Mouse (Mus musculus): ENCODE data around the gene Stab2. TPM values are rescaled to one million over a fixed set of nuclear protein-coding genes. Genes with fewer than 3 reads are reported as not detected.

Gene Stab2
- polyA plus RNA-seq, 1 experiment = 20.3 TPM

GRCm38 (mm10) chr10:86826929-86827328 is 180.9 kb downstream of the Stab2 start:
- Histone ChIP-seq H3K4me1 (ENCODE audit: control insufficient read depth, insufficient read depth, low read length) (peaks cover 14% of the 10 kb centered on the region; the same call in 1 of the 2 replicates), H3K4me3 (ENCODE audit: insufficient read depth, low read depth, low read length) (no peak overlapping the region), H3K36me3 (ENCODE audit: control insufficient read depth, insufficient read depth, low read length) (no peaks in the 10 kb centered on the region), H3K27me3 (replicated peaks; ENCODE audit: control insufficient read depth, insufficient read depth, low read length) (no peaks in the 10 kb centered on the region), H3K27ac (ENCODE audit: insufficient read depth, low read depth, low read length) (no peak overlapping the region)
- TF ChIP-seq POLR2A (IDR thresholded peaks at IDR 0.05; ENCODE audit: low read depth, low read length) (no peak), CTCF (conservative IDR thresholded peaks at IDR 0.05; ENCODE audit: insufficient read depth, insufficient read length, low read depth, low read length) (no peak)
- WGBS = 89% methylated on average over 3 of the region's 3 CpGs
- no peak for DNase-seq

- 63% methylated on average over 10 of the region's 10 CpGs for WGBS
- H3K4me1 ChIP-seq (ENCODE audit: control insufficient read depth, insufficient read depth, low read length) = peaks cover 14% of the 10 kb centered on the region; the same call in 1 of the 2 replicates
- H3K27me3 ChIP-seq (replicated peaks; ENCODE audit: control insufficient read depth, insufficient read depth, low read length) = no peaks in the 10 kb centered on the region
- no peaks in the 10 kb centered on the region for H3K36me3 ChIP-seq (ENCODE audit: control insufficient read depth, insufficient read depth, low read length)
- TF ChIP-seq CTCF (conservative IDR thresholded peaks at IDR 0.05; ENCODE audit: insufficient read depth, insufficient read length, low read depth, low read length) (no peak), POLR2A (IDR thresholded peaks at IDR 0.05; ENCODE audit: low read depth, low read length) (no peak)
- no peak overlapping the region for H3K27ac ChIP-seq (ENCODE audit: insufficient read depth, low read depth, low read length)
- peak; percentile 92 for DNase-seq
- H3K4me3 ChIP-seq (ENCODE audit: insufficient read depth, low read depth, low read length) = no peak overlapping the region
Observed at GRCm38 (mm10) chr10:86825871-86826522, 181.8 kb downstream of the Stab2 start.

GRCm38 (mm10) chr10:86824871-86825270 is 183.0 kb downstream of the Stab2 start:
- no peak; the same call in 1 of the 2 replicates for TF ChIP-seq CTCF (conservative IDR thresholded peaks at IDR 0.05; ENCODE audit: insufficient read depth, insufficient read length, low read depth, low read length)
- no peak for TF ChIP-seq POLR2A (IDR thresholded peaks at IDR 0.05; ENCODE audit: low read depth, low read length)
- Histone ChIP-seq H3K27ac (ENCODE audit: insufficient read depth, low read depth, low read length) (no peak overlapping the region), H3K4me1 (ENCODE audit: control insufficient read depth, insufficient read depth, low read length) (peaks cover 14% of the 10 kb centered on the region; the same call in 1 of the 2 replicates), H3K4me3 (ENCODE audit: insufficient read depth, low read depth, low read length) (no peak overlapping the region), H3K27me3 (replicated peaks; ENCODE audit: control insufficient read depth, insufficient read depth, low read length) (no peaks in the 10 kb centered on the region), H3K36me3 (ENCODE audit: control insufficient read depth, insufficient read depth, low read length) (no peaks in the 10 kb centered on the region)
- WGBS = 39% methylated on average over 14 of the region's 14 CpGs
- DNase-seq = peak; percentile 71

GRCm38 (mm10) chr10:86824093-86824492 is 183.7 kb downstream of the Stab2 start:
- TF ChIP-seq CTCF (conservative IDR thresholded peaks at IDR 0.05; ENCODE audit: insufficient read depth, insufficient read length, low read depth, low read length) = 0 out of 2 replicates have a peak, but pooled peaks have one; percentile 5
- no peak for TF ChIP-seq POLR2A (IDR thresholded peaks at IDR 0.05; ENCODE audit: low read depth, low read length)
- no peaks in the 10 kb centered on the region for H3K36me3 ChIP-seq (ENCODE audit: control insufficient read depth, insufficient read depth, low read length)
- no peak overlapping the region for H3K27ac ChIP-seq (ENCODE audit: insufficient read depth, low read depth, low read length)
- no peak overlapping the region for H3K4me3 ChIP-seq (ENCODE audit: insufficient read depth, low read depth, low read length)
- no peak for DNase-seq
- H3K4me1 ChIP-seq (ENCODE audit: control insufficient read depth, insufficient read depth, low read length) = peaks cover 14% of the 10 kb centered on the region; the same call in 1 of the 2 replicates
- WGBS = 91% methylated on average over 6 of the region's 6 CpGs
- H3K27me3 ChIP-seq (replicated peaks; ENCODE audit: control insufficient read depth, insufficient read depth, low read length) = no peaks in the 10 kb centered on the region

GRCm38 (mm10) chr10:86821014-86821413 is 186.8 kb downstream of the Stab2 start:
- DNase-seq = no peak
- Histone ChIP-seq H3K4me3 (ENCODE audit: insufficient read depth, low read depth, low read length) (no peak overlapping the region), H3K27me3 (replicated peaks; ENCODE audit: control insufficient read depth, insufficient read depth, low read length) (no peaks in the 10 kb centered on the region), H3K4me1 (ENCODE audit: control insufficient read depth, insufficient read depth, low read length) (peaks cover 10% of the 10 kb centered on the region; the same call in 1 of the 2 replicates), H3K36me3 (ENCODE audit: control insufficient read depth, insufficient read depth, low read length) (no peaks in the 10 kb centered on the region), H3K27ac (ENCODE audit: insufficient read depth, low read depth, low read length) (no peak overlapping the region)
- 96% methylated on average over 7 of the region's 7 CpGs for WGBS
- TF ChIP-seq POLR2A (IDR thresholded peaks at IDR 0.05; ENCODE audit: low read depth, low read length) (no peak), CTCF (conservative IDR thresholded peaks at IDR 0.05; ENCODE audit: insufficient read depth, insufficient read length, low read depth, low read length) (no peak)

- DNase-seq = no peak
- no peaks in the 10 kb centered on the region for H3K27me3 ChIP-seq (replicated peaks; ENCODE audit: control insufficient read depth, insufficient read depth, low read length)
- H3K36me3 ChIP-seq (ENCODE audit: control insufficient read depth, insufficient read depth, low read length) = no peaks in the 10 kb centered on the region
- H3K27ac ChIP-seq (ENCODE audit: insufficient read depth, low read depth, low read length) = no peak overlapping the region
- TF ChIP-seq POLR2A (IDR thresholded peaks at IDR 0.05; ENCODE audit: low read depth, low read length) = no peak
- TF ChIP-seq CTCF (conservative IDR thresholded peaks at IDR 0.05; ENCODE audit: insufficient read depth, insufficient read length, low read depth, low read length) = no peak
- peaks cover under 1% of the 10 kb centered on the region; the same call in 1 of the 2 replicates for H3K4me1 ChIP-seq (ENCODE audit: control insufficient read depth, insufficient read depth, low read length)
- WGBS = 59% methylated on average over 8 of the region's 8 CpGs
- no peak overlapping the region for H3K4me3 ChIP-seq (ENCODE audit: insufficient read depth, low read depth, low read length)
Observed at GRCm38 (mm10) chr10:86819649-86820165, 188.1 kb downstream of the Stab2 start.

- TF ChIP-seq CTCF (conservative IDR thresholded peaks at IDR 0.05; ENCODE audit: insufficient read depth, insufficient read length, low read depth, low read length) (no peak), POLR2A (IDR thresholded peaks at IDR 0.05; ENCODE audit: low read depth, low read length) (no peak)
- Histone ChIP-seq H3K27me3 (replicated peaks; ENCODE audit: control insufficient read depth, insufficient read depth, low read length) (no peaks in the 10 kb centered on the region), H3K36me3 (ENCODE audit: control insufficient read depth, insufficient read depth, low read length) (no peaks in the 10 kb centered on the region), H3K27ac (ENCODE audit: insufficient read depth, low read depth, low read length) (no peak overlapping the region), H3K4me3 (ENCODE audit: insufficient read depth, low read depth, low read length) (no peak overlapping the region), H3K4me1 (ENCODE audit: control insufficient read depth, insufficient read depth, low read length) (no peaks in the 10 kb centered on the region)
- DNase-seq = no peak
- WGBS = 82% methylated on average over 7 of the region's 7 CpGs
Observed at GRCm38 (mm10) chr10:86815133-86815532, 192.7 kb downstream of the Stab2 start.
